Mouse (Mus musculus): ENCODE measurements around the gene Klk13.

Klk13 gene

DNA sequence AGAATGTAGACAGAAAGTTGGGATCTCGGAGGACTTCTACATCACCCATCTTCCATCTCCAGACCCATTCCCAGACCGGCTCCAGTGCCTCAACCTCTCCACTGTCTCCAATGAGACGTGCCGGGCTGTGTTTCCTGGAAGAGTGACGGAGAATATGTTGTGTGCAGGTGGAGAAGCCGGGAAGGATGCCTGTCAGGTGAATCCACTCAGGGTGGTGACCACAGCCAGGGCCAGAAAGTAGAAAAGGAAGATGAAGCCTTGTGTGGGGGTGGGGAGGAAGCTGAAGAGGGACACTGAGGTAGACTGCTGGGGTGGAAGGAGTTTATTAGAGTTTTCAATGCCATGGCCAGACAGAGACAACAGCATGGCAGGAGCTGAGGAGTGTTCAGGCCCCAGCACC lies 59.5 kb downstream of the Klk13 start:
- no peak for DNase-seq (ENCODE audit: low spot score in 2 of 2)

DNA sequence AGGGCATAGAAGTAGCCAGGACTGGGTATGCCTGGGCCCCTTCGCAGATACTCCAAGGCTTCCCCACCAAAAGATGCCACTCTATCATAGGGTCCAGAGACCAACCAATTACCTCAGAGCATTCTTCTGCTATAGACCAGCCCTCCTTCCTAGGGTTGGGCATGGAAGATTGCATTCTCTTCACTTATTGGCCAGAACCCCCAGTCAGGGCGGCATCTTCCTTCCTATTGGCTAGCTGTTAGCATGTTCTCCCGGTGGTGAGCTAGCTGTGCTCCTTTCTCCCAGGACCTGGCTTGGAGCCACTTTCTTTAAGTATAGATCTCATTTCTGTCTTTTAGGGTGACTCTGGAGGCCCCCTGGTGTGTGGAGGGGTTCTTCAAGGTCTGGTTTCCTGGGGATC lies 60.5 kb downstream of the Klk13 start:
- no peak for DNase-seq (ENCODE audit: low spot score in 2 of 2)

DNA sequence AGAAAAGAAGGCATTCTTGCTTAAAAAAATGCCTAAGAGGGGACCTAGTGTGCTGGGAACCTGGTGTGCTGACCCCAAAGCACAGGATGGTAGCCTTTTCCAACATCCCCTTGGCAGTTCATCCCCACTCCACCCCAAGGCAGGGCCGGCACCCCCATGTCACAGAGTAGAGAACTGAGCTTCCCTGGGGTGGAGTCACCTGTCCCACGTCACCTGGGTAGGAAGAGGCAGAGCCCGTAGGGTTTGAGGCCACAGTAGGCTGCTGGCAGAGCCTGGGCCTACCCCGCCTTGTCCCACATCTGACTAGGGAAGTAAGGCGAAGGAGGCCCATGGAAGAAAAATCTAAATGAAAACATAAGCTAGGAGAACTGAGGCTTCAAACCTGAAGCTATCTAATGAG lies 62.0 kb downstream of the Klk13 start, which contains the start of gene Klk11:
Gene Klk11 (plus strand): TSS at position 241 of the 400 bp plus-strand sequence.
- DNase-seq (ENCODE audit: low spot score in 2 of 2) = no peak

- no peak for DNase-seq (ENCODE audit: low spot score in 2 of 2)
Measured at GRCm38 (mm10) chr7:43774802-43775201, 62.4 kb downstream of the Klk13 start.

DNA sequence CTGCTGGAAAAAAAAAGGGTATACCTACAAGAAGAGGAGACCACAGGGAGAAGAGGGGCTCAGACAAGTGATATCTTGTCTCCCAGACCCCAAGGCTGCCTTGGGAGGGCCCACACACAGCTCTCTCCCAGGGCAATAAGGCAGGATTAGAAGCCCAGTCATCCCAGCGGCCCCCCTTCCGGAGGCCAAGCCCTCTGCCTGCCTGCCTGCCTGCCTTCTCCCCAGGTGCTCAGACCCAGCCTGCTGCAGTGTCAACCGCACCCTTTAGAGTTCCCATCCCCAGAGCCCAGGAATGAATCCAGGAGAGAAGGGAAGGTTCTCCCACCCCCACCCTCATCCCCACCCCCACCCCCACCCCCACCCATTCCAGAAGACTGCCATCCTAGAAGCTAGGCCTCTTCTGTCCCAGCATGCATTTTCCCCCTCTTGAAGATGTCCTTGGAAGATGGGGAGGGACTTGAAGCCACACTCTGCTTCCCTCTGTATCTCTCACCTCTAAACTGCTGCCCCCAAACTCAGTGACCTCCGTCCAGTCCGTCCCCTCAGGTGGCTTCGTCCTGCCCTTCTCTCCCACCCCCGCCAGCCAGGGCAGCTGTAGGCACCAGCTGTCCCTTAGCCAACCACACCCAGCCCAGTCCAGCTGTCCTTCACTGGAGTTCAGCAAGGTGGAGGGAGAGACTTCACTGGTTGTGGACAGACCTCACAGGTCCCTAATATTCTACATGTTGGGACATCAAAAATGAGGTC lies 63.1 kb downstream of the Klk13 start:
- peak in 1 of 2 experiments; percentile 1 for DNase-seq (ENCODE audit: low spot score in 2 of 2)

DNA sequence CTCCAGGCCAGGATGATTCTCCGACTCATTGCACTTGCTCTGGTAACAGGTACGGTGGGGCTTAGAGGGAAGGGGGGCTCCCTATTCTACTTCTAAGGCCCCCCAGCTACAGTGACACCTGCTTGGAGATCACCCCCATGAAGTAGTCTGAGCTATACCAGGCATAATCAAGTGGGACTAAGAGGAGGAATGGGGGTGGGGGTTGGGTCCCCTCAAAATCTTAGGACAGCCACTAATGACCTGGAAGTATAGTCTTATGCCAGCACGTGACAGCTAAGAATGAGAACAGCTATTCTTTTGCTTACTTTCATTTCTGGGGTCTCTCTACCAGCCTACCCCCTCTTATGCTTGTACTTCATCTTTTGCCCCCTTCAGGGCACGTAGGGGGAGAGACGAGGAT lies 64.1 kb downstream of the Klk13 start:
- no peak for DNase-seq (ENCODE audit: low spot score in 2 of 2)

Measured in thymus, postnatal 10 days (tissue).